Mouse (Mus musculus) heart, embryonic 10.5 days (tissue): ENCODE results near the gene Eif4g3. TPM values are rescaled to one million over a fixed set of nuclear protein-coding genes. Genes with fewer than 3 reads are reported as not detected.

Source experiments
- DNase-seq: peaks from one replicate; pipeline ENCODE4 v3.0.0-alpha.2; 2017; ENCODE audit warnings: low spot score
- H3K27ac ChIP-seq: fragments of 300-500 bp; sonication (generic); 2 replicates; pipeline ENCODE4 v1.5.1; 2016; ENCODE audit warnings: mild to moderate bottlenecking
- H3K27me3 ChIP-seq: fragments of 300-500 bp; sonication (generic); 2 replicates; pipeline ENCODE4 v1.6.1; 2016; ENCODE audit warnings: mild to moderate bottlenecking; ENCODE audit not compliant: poor library complexity, insufficient read depth, severe bottlenecking
- H3K36me3 ChIP-seq: fragments of 300-500 bp; sonication (generic); 2 replicates; pipeline ENCODE4 v1.6.1; 2016; ENCODE audit warnings: mild to moderate bottlenecking, moderate library complexity
- H3K4me1 ChIP-seq: fragments of 300-500 bp; sonication (generic); 2 replicates; pipeline ENCODE4 v1.6.1; 2016; ENCODE audit warnings: mild to moderate bottlenecking
- H3K4me3 ChIP-seq: fragments of 300-500 bp; sonication (generic); 2 replicates; pipeline ENCODE4 v1.5.1; 2016; ENCODE audit warnings: mild to moderate bottlenecking, moderate library complexity
- H3K9me3 ChIP-seq: fragments of 300-500 bp; sonication (generic); 2 replicates; pipeline ENCODE4 v1.6.1; 2016; ENCODE audit warnings: mild to moderate bottlenecking, moderate library complexity
- WGBS: fragments of 180-500 bp; shearing (Covaris S2); methylation state at CpG from one replicate; pipeline ENCODE4 v1.1.7; 2016; 5-methylcytosine and 5-hydroxymethylcytosine counted together
- polyA plus RNA-seq: library from polyadenylated mRNA; unstranded; fragments of >200 nt; fragmentation: Nextera tagmentation; extraction: Ambion mirVana; gene quantifications from 2 replicates; pipeline ENCODE4 v1.2.1, GENCODE M21; 2016

Gene Eif4g3
- polyA plus RNA-seq, 1 experiment from 2014 or later, result 35.3 TPM

DNA sequence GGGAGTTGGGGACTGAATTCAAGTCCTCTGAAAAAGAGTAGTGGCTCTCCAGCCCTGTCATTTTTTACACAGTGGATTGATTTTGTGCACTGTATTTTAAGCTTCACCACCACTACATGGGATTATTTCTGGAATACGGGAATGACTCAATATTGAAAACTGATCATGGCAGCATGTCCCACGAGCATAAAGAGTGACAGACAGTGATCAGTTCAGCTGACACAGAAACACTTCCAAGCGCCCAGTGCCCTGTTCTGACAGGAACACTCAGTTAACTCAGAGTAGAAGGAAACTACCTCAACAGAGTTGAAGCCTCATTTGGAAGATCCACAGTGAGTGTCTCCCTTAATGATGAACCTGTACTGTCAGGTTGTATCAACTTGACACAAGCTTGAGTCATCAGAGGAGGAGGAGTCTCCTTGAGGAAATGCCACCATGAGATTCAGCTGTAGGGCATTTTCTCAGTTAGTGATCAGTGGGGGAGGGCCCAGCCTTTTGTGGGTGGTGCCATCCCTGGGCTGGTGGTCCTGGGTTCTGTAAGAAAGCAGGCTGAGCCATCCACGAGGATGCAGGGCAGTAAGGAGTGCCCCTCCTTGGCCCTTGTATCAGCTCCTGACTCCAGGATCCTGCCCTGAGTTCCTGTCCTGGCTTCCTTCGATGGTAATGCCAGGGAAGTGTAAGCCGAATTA is 82.2 kb downstream of the Eif4g3 start:
- Histone ChIP-seq H3K4me1 (peaks cover 25% of the 10 kb centered on the region), H3K36me3 (peaks cover 22% of the 10 kb centered on the region), H3K27ac (no peak overlapping the region), H3K9me3 (no peaks in the 10 kb centered on the region), H3K4me3 (no peak overlapping the region), H3K27me3 (no peaks in the 10 kb centered on the region)
- 71% methylated on average over 6 of the region's 6 CpGs for WGBS
- no peak for DNase-seq

DNA sequence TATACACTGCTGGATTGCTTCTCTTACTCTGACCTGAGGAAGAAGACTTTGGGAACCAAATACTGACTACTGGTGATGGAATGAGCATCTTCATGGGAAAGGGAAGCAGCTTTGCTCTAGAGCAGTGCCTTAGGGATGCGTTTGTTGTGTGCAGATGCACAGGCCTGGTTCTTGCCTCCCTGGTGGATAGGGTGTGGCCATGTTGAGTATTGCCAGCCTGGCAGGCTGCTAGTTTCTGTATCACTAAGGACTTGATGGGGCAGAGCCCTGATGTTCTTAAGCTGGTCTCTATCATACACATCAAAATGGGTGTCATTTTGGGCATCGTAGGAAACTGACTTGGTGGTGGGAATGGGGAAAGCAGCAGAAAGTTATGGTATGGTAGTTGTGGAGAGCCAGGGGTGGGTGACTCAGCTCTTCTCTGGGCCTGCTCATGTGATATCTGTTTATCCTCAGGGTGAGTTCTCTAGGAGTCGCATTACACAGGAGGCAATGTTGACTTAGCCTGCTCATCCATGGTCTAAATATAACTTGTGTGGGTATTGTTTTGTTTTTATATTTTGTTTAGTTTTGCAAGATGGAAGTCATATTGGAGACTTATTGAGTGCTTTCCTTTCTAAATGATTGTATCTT is 85.0 kb downstream of the Eif4g3 start:
- Histone ChIP-seq H3K36me3 (peaks cover 26% of the 10 kb centered on the region), H3K27ac (no peak overlapping the region), H3K27me3 (no peaks in the 10 kb centered on the region), H3K4me3 (no peak overlapping the region), H3K4me1 (peaks cover 11% of the 10 kb centered on the region), H3K9me3 (no peaks in the 10 kb centered on the region)
- 82% methylated on average over 3 of the region's 3 CpGs for WGBS
- no peak for DNase-seq

DNA sequence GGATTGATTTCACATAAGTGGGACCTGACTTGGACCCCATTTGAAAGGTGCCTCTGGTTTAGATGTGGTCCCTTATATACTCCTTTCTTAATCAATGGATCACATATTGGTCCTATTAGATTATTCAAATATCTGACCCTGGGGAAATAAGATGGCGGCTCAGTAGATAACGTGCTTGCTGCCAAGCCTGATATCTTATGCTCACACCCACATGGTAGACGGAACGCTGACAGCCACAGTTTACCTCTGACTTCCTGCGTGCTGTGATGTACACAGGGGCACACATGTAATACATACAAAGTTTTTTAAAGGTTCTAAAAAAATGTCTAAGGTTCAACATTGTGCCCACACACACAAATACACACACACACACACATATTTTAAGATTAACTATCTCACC is 86.4 kb downstream of the Eif4g3 start:
- Histone ChIP-seq H3K9me3 (no peaks in the 10 kb centered on the region), H3K27me3 (no peaks in the 10 kb centered on the region), H3K4me3 (no peak overlapping the region), H3K36me3 (peaks cover 41% of the 10 kb centered on the region), H3K27ac (no peak overlapping the region), H3K4me1 (peaks cover 3% of the 10 kb centered on the region; the same call in 1 of the 2 replicates)
- WGBS, result 88% methylated on average over 5 of the region's 5 CpGs
- no peak for DNase-seq

DNA sequence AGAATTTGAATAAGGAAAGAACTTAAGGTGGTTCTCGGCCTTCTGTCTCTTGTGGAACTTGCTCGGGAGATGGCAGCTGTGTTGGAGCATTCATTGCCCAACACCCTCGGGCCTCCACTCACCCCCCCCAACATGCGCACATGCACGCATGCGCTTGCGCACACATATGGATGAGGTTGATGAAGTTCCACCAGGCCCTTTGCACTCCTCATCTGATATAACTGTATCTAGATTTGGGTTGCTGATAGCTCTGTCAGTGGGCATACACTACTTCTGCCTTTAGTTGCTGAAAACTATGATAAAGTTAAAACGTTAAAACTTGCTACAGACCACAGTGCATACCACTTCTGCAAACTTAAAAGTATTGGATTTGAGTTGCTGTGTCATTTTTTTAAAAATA is 89.6 kb downstream of the Eif4g3 start:
- Histone ChIP-seq H3K27ac (no peak overlapping the region), H3K27me3 (no peaks in the 10 kb centered on the region), H3K4me1 (peaks cover 3% of the 10 kb centered on the region; the same call in 1 of the 2 replicates), H3K9me3 (no peaks in the 10 kb centered on the region), H3K36me3 (peaks cover 57% of the 10 kb centered on the region), H3K4me3 (no peak overlapping the region)
- WGBS, result 96% methylated on average over 8 of the region's 8 CpGs
- no peak for DNase-seq

DNA sequence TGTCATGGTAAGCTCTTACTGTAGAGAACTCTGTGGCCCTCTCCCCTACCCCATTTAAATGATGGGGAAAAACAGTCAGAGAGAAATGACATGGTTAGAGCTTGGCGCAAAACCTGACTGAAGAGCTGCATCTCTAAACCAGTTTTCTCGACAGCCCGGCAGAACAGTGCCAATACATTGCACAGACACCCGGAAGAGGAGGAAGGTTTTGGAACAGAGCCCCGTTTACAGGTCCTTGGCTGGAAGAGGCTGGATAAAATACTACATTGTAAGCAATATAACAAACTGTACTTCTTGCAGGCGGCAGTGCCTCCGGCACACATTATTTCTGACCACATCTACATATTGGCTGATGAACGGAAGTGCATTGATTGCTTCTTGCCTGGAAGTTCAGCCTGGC is 91.3 kb downstream of the Eif4g3 start:
- WGBS, result 89% methylated on average over 8 of the region's 8 CpGs

DNA sequence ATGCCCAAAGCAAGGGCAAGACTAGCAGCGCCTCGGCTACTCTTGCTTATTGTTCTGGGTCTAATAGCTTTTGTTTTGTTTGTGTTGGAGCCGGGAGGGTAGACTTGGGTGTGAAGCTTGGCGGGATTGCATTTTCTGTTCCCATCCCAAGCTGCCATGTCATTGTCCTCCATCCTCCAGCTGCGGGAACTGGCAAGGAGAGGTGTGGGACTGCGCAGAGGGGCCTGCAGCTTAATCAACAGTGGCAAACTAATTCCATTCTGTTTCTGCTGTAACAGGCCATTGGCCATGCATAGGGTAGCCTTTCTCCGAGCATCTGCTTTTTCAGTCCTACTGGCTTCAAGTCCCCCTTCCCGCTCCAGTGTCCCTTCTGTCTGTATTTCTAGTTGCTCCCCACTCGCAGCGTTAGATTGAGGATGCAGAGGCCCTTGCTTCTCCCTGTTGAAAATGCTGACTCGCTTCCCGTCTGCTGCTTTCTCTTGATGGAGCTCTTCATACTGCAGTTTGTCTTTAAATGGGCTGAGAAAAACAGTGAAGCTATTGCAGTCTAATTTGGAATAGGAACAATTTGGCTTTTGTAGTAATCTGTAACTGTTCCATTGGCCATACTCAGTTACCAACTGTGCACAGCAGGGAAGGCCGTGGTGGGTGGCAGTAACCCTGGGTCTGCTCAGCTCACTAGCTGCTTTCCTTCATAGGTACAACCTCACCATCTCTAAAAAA is 92.2 kb downstream of the Eif4g3 start:
- Histone ChIP-seq H3K9me3 (no peaks in the 10 kb centered on the region), H3K4me3 (no peak overlapping the region), H3K4me1 (no peaks in the 10 kb centered on the region), H3K36me3 (peaks cover 70% of the 10 kb centered on the region), H3K27ac (no peak overlapping the region), H3K27me3 (no peaks in the 10 kb centered on the region)
- WGBS, result 92% methylated on average over 13 of the region's 13 CpGs
- DNase-seq, result no peak

More for the DNA sequence above, 91.3 kb downstream of the Eif4g3 start:
- DNase-seq, result no peak
- no peak overlapping the region for H3K27ac ChIP-seq
- H3K4me3 ChIP-seq, result no peak overlapping the region
- H3K27me3 ChIP-seq, result no peaks in the 10 kb centered on the region
- no peaks in the 10 kb centered on the region for H3K9me3 ChIP-seq
- H3K36me3 ChIP-seq, result peaks cover 61% of the 10 kb centered on the region
- no peaks in the 10 kb centered on the region for H3K4me1 ChIP-seq

DNA sequence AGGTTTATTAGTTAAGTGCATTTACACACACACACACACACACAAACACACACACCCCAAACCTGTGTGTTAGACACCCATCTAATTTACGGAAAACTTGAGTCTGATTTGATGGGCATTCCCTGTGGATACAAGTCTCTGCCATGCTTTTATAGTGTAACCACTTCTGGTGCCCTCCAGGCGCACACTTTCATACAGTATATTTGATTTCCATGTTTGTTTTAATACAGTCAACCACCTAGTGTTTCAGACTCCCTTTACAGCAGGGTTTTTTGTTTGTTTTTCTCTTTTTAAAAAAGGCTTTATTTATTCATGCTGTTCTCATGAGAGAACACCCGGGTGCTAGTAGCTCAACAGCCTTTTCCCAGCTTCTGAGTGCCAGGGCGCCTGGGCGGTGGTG is 94.1 kb downstream of the Eif4g3 start:
- peaks cover 71% of the 10 kb centered on the region for H3K36me3 ChIP-seq
- 91% methylated on average over 5 of the region's 5 CpGs for WGBS

DNA sequence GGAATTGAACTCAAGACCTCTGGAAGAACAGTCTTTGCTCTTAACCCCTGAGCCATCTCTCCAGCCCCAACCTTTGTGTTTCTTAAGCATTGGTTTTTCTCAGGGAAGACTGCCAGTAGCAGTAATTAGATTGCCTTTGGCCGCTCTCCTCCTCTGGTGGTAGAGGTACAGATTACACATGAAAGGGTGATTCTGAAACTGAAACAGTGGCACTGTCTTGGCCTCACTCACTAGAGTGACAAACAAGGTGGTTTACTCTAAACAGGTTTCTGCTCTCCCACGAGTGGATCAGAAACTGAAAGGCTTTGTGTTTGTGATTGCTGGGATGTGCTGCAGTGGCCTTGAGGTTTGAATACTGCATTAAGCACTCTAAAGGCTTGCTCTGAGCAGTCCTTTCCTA is 96.7 kb downstream of the Eif4g3 start:
- Histone ChIP-seq H3K9me3 (no peaks in the 10 kb centered on the region), H3K36me3 (peaks cover 72% of the 10 kb centered on the region), H3K4me3 (no peak overlapping the region), H3K27ac (no peak overlapping the region), H3K27me3 (no peaks in the 10 kb centered on the region), H3K4me1 (no peaks in the 10 kb centered on the region)
- 83% methylated on average over 2 of the region's 2 CpGs for WGBS
- DNase-seq, result no peak

More for the DNA sequence above, 94.1 kb downstream of the Eif4g3 start:
- no peak overlapping the region for H3K27ac ChIP-seq
- DNase-seq, result no peak
- H3K27me3 ChIP-seq, result no peaks in the 10 kb centered on the region
- no peak overlapping the region for H3K4me3 ChIP-seq
- H3K9me3 ChIP-seq, result no peaks in the 10 kb centered on the region
- H3K4me1 ChIP-seq, result no peaks in the 10 kb centered on the region

DNA sequence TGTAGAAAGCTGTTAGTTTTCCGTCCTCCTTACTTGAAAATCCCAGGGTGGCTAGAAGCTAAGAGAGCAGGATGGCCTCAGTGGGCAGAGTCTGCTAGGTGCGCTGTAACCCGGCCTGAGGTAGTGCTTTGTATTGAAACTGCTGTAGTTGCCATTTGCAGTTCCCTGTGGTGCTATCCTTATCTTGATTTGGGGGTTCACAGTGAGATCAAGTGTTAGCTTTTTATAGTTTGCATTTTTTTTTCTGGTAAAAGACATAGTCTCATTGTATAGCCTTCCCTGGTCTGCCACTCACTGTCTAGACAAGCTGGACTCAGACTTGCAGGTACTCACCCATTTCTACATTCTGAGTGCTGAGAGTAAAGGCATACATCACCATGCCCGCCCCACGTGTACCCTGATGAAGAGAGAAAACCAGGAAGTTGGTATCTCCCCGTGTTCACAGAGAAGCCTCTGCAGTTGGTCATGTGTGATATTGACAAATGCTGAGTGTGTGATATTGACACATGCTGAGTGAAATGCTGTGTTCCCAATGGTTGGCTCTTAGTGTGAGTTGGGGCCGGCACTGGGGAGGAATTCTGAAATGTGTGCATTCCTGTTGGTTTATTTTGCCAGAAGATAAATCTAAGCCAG is 98.9 kb downstream of the Eif4g3 start:
- 87% methylated on average over 7 of the region's 7 CpGs for WGBS
- Histone ChIP-seq H3K4me3 (no peak overlapping the region), H3K36me3 (peaks cover 62% of the 10 kb centered on the region), H3K27ac (no peak overlapping the region), H3K4me1 (no peaks in the 10 kb centered on the region), H3K27me3 (no peaks in the 10 kb centered on the region), H3K9me3 (no peaks in the 10 kb centered on the region)
- DNase-seq, result no peak

DNA sequence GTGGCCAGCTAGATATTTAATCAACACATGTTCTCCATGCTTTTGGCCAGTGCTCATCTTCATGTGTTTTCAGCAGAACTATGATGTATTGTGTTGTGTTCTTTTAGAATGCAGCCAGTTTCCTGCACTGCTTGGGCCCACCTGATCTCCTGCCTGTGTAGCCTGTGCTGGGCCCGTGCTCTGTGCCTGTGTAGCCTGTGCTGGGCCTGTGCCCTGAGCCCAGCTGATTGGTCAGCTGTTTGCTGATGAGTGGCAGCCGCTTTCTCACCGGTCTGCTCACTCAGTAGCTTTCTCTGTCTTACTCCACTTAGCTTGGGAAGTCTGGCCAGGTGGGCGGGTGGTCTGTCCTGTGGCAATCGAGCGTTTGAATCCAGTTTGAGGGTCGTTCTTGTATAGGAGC is 107.6 kb downstream of the Eif4g3 start:
- Histone ChIP-seq H3K4me1 (no peaks in the 10 kb centered on the region), H3K4me3 (no peak overlapping the region), H3K9me3 (no peaks in the 10 kb centered on the region), H3K27me3 (no peaks in the 10 kb centered on the region), H3K27ac (no peak overlapping the region), H3K36me3 (peaks cover 86% of the 10 kb centered on the region)
- WGBS, result 90% methylated on average over 7 of the region's 7 CpGs
- DNase-seq, result no peak

DNA sequence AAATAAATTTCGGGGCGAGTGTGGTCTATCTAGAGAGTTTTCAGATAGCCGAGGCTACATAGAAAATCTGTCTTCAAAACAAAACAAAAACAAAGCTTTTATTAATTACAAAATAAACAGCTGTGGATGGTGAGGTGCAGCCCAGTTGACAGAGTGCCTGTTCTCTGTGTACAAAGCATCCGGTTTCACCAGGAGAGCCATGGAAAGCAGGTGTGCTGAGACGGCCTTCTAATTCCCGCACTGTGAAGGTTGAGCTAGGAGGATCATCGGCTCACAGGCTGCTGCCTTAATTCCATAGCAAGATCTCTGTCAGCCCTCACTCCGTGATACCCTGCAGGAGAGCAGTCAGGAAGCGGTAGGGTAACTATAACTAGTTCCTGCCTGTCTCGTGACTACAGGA is 109.0 kb downstream of the Eif4g3 start:
- no peak for DNase-seq
- WGBS, result 90% methylated on average over 10 of the region's 10 CpGs
- no peak overlapping the region for H3K4me3 ChIP-seq
- peaks cover 92% of the 10 kb centered on the region for H3K36me3 ChIP-seq
- H3K27me3 ChIP-seq, result no peaks in the 10 kb centered on the region
- no peaks in the 10 kb centered on the region for H3K9me3 ChIP-seq
- H3K4me1 ChIP-seq, result no peaks in the 10 kb centered on the region
- no peak overlapping the region for H3K27ac ChIP-seq

DNA sequence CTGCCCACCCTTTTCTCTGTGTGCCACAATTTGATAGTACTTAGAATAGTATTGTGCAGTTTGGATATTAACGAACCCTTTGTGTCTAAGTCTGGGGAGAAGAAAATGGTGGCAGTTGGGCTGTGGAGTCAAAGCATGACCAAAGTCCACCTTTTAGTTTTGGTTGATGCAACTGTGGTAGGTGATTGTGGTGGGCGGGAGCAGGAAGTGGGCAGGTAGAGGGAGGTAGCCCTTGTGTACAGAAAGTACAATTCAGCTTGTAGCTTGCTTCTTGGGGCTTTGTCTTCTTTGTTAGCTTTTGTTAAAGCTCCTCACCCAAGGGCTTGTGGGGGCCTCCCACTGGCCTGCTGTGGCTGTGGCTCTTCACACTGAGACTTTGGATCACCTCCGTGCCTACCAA is 109.6 kb downstream of the Eif4g3 start:
- Histone ChIP-seq H3K27ac (no peak overlapping the region), H3K36me3 (peaks cover 89% of the 10 kb centered on the region)
- whole genome bisulfite sequencing, result 91% methylated on average over 3 of the region's 3 CpGs

DNA sequence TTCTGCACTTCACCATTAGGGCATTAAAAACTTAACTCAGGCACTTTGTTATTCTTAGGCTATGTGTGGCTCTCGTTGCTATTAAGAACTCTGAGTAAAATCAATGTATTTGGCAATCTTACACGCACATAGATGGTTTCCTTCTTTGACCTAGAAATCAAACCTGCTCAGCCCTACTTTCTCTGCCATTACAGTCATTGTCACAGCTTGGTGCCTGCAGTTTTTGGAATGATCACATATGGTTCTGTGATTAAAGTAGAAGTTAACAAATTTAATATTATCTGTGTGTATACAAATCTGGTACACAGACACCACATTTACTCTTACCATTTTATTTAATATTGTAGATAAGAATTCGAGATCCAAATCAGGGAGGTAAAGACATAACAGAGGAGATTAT is 112.1 kb downstream of the Eif4g3 start:
- H3K27ac ChIP-seq, result no peak overlapping the region
- no peaks in the 10 kb centered on the region; the same call in 1 of the 2 replicates for H3K4me1 ChIP-seq
- 88% methylated on average over 3 of the region's 3 CpGs for WGBS
- H3K36me3 ChIP-seq, result peaks cover 87% of the 10 kb centered on the region
- no peaks in the 10 kb centered on the region for H3K9me3 ChIP-seq
- H3K27me3 ChIP-seq, result no peaks in the 10 kb centered on the region
- DNase-seq, result no peak
- H3K4me3 ChIP-seq, result no peak overlapping the region

More for the DNA sequence above, 109.6 kb downstream of the Eif4g3 start:
- Histone ChIP-seq H3K9me3 (no peaks in the 10 kb centered on the region), H3K27me3 (no peaks in the 10 kb centered on the region), H3K4me3 (no peak overlapping the region), H3K4me1 (no peaks in the 10 kb centered on the region)
- no peak for DNase-seq
